Mouse (Mus musculus) E14TG2a.4 (cell line): ENCODE results near the gene Slc2a10.
A peak's percentile ranks its signal among the peaks of the same experiment; 100 is the strongest.
"Not testable (repeated sequence)": the region's sequence is repeated elsewhere in the genome, so short reads cannot be mapped to it uniquely, and the experiment has no call there.

Experiments used
- H3K27me3 ChIP-seq: 2 replicates; pipeline ENCODE4 v1.6.1; 2014; ENCODE audit warnings: low read length, control low read depth; ENCODE audit not compliant: insufficient read depth
- H3K36me3 ChIP-seq: 2 replicates; pipeline ENCODE4 v1.6.1; 2014; ENCODE audit warnings: low read length, control low read depth; ENCODE audit not compliant: insufficient read depth
- H3K4me1 ChIP-seq: replicated peaks from 2 replicates; pipeline ENCODE4 v1.6.1; 2014; ENCODE audit warnings: low read depth, low read length, control low read depth
- H3K4me3 ChIP-seq: replicated peaks from 2 replicates; pipeline ENCODE4 v1.5.1; 2014; ENCODE audit warnings: mild to moderate bottlenecking, low read length
- H3K9me3 ChIP-seq: 2 replicates; pipeline ENCODE4 v1.6.1; 2014; ENCODE audit warnings: low read length, control low read depth
- CTCF ChIP-seq: conservative IDR thresholded peaks from 2 replicates; pipeline ENCODE4 v1.5.1; 2014; ENCODE audit warnings: low read length
- NANOG ChIP-seq: IDR thresholded peaks from 2 replicates; pipeline ENCODE4 v1.6.1; 2014; ENCODE audit warnings: borderline replicate concordance, low read length, mixed read lengths
- POU5F1 ChIP-seq: IDR thresholded peaks from 2 replicates; pipeline ENCODE4 v1.6.1; 2014; ENCODE audit warnings: low read length, borderline replicate concordance

Gene Slc2a10

DNA sequence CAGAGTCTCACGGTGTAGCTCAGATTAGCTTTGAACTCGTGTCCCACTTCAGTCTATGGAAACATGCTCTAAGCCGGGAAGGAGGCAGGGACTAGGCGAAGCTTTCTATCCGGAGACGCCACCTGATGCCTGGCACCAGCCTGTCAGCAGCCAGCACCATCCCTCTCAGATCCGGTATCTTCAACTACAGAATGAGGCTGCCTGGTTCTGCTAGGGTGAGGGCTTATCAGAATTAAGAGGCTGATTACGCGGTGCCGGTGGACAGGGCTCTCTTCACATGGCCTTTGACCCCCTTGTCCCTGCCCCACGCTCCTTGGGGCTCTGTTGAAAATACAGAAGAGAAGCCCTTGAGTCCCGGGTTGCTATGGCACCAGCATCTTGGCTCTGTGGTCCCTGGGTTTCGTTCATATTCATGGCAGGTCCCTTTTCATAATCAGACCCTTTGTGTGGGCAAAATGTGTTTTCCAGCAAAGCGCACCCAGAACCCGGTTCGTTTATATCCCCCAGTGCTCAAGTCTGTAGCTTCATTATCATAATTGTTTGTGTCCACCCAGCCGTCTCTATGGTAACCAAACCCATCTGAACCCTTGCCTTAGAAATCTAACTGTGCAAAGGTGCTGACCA is 9.9 kb upstream of the Slc2a10 start:
- Histone ChIP-seq H3K4me3 (peak overlapping the region; percentile 88), H3K4me1 (peaks cover 26% of the 10 kb centered on the region), H3K36me3 (peaks cover 26% of the 10 kb centered on the region), H3K27me3 (peaks cover 23% of the 10 kb centered on the region), H3K9me3 (0 out of 2 replicates have a peak, but pooled peaks cover 4% of the 10 kb centered on the region)
- TF ChIP-seq CTCF (no peak), NANOG (no peak), POU5F1 (no peak)

DNA sequence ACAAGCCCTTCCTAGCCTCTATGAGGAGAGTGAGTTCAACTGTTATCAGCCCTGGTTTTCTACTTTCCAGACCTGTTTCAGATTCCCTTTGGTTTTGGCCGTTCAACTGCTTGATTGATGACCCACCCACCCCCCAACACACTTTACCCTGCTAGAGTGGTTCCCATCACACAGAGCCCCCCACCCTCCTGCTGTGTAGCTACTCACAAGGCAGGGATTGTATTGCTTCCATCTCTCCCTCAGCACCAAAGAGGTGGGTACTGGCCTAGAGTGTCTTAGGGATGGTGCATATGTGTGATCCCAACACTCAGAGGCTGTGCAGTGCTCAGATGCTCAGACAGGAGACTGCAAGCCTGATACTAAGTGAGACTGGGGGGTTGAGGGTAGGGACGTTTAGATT is 9.1 kb upstream of the Slc2a10 start:
- Histone ChIP-seq H3K4me3 (no peak overlapping the region), H3K36me3 (peaks cover 18% of the 10 kb centered on the region), H3K9me3 (0 out of 2 replicates have a peak, but pooled peaks cover 4% of the 10 kb centered on the region), H3K4me1 (peaks cover 26% of the 10 kb centered on the region), H3K27me3 (peaks cover 31% of the 10 kb centered on the region)
- TF ChIP-seq NANOG (no peak), POU5F1 (no peak), CTCF (no peak)

DNA sequence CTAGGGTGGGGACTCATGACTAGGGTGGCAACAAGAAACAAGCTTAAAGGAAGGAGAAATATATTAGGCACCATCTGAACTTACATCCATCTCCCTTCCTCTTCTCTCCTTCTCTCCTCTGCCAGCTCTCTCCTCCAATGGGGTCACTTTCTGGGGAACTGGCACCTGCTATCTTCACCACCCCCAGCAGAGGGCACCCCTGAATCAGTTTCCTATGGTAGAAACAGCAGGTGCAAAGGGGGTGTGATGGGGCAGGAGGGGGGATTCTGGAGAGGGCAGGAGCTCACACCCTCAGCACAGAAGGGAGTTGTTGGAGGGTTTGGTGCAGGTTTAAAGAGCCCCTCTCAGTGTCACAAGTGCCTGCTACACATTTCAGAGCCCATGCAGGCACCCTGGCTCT is 7.3 kb upstream of the Slc2a10 start:
- peaks cover 29% of the 10 kb centered on the region for H3K4me1 ChIP-seq
- H3K4me3 ChIP-seq = no peak overlapping the region
- peaks cover under 1% of the 10 kb centered on the region; the same call in 1 of the 2 replicates for H3K36me3 ChIP-seq
- H3K9me3 ChIP-seq = 0 out of 2 replicates have a peak, but pooled peaks cover 4% of the 10 kb centered on the region
- peaks cover 47% of the 10 kb centered on the region for H3K27me3 ChIP-seq
- TF ChIP-seq CTCF (peak; percentile 64), NANOG (no peak), POU5F1 (no peak)

DNA sequence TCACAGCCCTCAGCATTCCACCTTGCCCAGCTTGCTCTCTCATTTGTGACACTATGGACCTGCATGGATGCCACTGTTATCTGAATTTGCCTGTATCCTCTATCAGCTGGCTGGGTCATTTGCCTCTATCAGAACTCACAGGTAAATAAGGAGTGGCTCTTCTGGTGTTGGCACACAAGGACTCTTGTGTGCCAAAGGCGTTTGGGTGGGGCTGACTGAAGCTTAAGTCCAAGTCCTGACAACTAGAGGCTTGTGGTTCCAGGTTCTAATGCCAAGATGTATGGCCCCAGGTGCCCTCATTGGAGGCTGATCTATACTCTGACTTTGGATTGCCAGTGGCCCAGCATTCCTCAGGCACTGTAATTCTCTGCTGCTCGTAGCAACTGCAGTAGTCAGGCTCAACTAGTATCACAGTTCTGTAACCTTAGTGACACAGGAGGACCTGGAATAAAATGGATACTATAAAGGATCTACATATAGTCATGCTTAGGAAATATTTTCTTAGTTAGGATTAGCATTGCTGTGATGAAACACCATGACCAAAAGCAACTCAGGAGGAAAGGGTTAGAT is 5.8 kb upstream of the Slc2a10 start:
- TF ChIP-seq POU5F1 (no peak), CTCF (no peak), NANOG (no peak)

DNA sequence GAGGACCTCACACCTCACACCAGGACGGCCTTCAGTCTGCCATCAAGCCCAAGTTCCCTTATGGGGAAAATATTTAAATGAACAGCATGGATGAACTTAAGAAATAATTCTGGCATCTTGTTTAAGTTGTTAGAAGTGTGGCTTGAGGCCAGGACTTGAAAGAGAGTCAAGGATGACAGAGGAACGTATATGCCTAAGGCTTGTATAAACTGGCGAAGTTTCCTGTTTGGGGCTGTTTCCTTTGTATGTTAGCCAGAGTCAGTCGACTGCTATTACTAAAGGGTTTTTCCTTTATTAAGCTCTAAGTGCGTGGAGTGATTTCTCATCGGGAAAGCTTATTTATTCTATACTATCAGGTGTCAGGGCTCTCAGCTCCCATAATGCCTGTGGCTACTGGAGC is 4.8 kb upstream of the Slc2a10 start:
- H3K9me3 ChIP-seq = 0 out of 2 replicates have a peak, but pooled peaks cover 4% of the 10 kb centered on the region
- H3K36me3 ChIP-seq = no peaks in the 10 kb centered on the region
- peaks cover 68% of the 10 kb centered on the region for H3K27me3 ChIP-seq
- TF ChIP-seq CTCF (no peak), POU5F1 (no peak), NANOG (no peak)
- peaks cover 20% of the 10 kb centered on the region for H3K4me1 ChIP-seq
- no peak overlapping the region for H3K4me3 ChIP-seq

More for the DNA sequence above, 5.8 kb upstream of the Slc2a10 start:
- no peak overlapping the region for H3K4me3 ChIP-seq
- H3K9me3 ChIP-seq = 0 out of 2 replicates have a peak, but pooled peaks cover 4% of the 10 kb centered on the region
- peaks cover 21% of the 10 kb centered on the region for H3K4me1 ChIP-seq
- no peaks in the 10 kb centered on the region for H3K36me3 ChIP-seq
- H3K27me3 ChIP-seq = peaks cover 58% of the 10 kb centered on the region

DNA sequence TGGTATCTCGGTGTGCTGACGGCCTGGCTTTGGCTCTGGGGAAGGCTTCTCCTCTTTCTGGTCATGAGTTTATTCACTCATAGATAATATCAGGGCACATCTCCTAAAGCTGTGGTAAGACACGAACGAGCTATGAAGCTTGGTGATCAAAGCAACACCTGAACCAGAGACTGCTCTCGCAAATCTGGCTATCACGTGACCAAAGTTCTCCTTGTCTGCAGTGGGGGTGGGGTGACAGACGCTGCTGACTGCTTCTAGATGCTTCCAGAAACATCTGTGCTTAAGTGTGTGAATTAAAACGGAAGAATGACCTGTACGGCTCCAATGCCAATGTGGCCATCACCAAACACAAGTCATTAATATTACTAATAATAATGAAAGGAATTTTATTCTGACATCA is 6.1 kb downstream of the Slc2a10 start:
- peaks cover 36% of the 10 kb centered on the region for H3K27me3 ChIP-seq
- no peaks in the 10 kb centered on the region for H3K36me3 ChIP-seq
- TF ChIP-seq NANOG (no peak), POU5F1 (no peak), CTCF (no peak)

DNA sequence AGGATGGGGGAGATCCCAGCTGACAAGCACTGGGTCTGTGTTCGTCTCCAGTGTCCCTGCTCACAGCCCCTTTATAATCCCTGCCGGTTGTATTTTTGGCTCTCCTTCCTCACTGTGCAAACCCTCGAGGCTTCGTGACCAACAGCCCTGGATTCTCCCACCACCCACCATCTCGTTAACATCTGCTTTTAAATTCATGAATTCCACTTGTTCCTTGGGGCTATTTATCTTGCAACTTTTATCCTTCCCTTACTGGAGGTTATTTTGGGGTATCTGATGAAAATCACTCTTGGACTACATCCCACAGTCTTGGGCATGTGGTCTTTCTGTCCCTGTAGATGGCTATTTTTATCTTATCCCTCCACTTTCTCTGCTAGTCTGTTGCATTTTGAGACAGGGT is 6.9 kb downstream of the Slc2a10 start:
- TF ChIP-seq CTCF (no peak), POU5F1 (no peak), NANOG (no peak)
- Histone ChIP-seq H3K9me3 (no peaks in the 10 kb centered on the region), H3K27me3 (peaks cover 36% of the 10 kb centered on the region), H3K4me1 (peaks cover 16% of the 10 kb centered on the region), H3K4me3 (no peak overlapping the region), H3K36me3 (no peaks in the 10 kb centered on the region)

More for the DNA sequence above, 6.1 kb downstream of the Slc2a10 start:
- Histone ChIP-seq H3K4me1 (peaks cover 16% of the 10 kb centered on the region), H3K9me3 (no peaks in the 10 kb centered on the region), H3K4me3 (no peak overlapping the region)

DNA sequence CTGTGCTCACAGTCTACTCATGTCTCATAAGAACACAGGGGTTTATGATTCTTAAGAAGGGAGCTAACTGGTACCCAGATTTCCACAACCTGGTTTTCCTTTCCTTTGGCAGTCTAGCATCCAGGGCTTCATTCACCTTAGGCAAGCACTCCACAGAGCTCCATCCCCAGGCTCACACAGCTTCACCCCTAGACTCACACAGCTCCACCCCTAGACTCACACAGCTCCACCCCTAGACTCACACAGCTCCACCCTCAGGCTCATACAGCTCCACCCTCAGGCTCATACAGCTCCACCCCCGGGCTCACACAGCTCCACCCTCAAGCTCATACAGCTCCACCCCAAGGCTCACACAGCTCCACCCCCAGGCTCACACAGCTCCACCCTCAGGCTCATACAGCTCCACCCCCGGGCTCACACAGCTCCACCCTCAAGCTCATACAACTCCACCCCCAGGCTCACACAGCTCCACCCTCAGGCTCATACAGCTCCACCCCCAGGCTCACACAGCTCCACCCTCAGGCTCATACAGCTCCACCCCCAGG is 7.4 kb downstream of the Slc2a10 start:
- H3K36me3 ChIP-seq, H3K4me3 ChIP-seq, H3K9me3 ChIP-seq: not testable (repeated sequence)
- H3K4me1 ChIP-seq = peaks cover 16% of the 10 kb centered on the region
- peaks cover 37% of the 10 kb centered on the region for H3K27me3 ChIP-seq

DNA sequence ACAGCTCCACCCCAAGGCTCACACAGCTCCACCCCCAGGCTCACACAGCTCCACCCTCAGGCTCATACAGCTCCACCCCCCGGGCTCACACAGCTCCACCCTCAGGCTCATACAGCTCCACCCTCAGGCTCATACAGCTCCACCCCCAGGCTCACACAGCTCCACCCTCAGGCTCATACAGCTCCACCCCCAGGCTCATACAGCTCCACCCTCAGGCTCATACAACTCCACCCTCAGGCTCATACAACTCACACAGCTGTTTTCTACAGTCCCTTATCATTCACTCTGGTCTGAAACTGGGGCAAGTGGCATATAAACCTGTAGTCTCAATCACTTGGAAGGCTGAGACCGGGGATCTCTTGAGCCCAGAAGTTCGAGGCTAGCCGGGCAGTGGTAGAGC is 7.9 kb downstream of the Slc2a10 start:
- peaks cover 16% of the 10 kb centered on the region for H3K4me1 ChIP-seq
- not testable (repeated sequence) for H3K36me3 ChIP-seq, H3K9me3 ChIP-seq

More for the DNA sequence above, 7.9 kb downstream of the Slc2a10 start:
- H3K27me3 ChIP-seq = peaks cover 37% of the 10 kb centered on the region
- H3K4me3 ChIP-seq = not testable (repeated sequence)
